Mouse (Mus musculus): Measurements from ENCODE around the gene Iqcm. TPM values are rescaled to one million over a fixed set of nuclear protein-coding genes. Genes with fewer than 3 reads are reported as not detected.

Iqcm gene
- polyA plus RNA-seq, 1 experiment from 2014 or later, result not detected

DNA sequence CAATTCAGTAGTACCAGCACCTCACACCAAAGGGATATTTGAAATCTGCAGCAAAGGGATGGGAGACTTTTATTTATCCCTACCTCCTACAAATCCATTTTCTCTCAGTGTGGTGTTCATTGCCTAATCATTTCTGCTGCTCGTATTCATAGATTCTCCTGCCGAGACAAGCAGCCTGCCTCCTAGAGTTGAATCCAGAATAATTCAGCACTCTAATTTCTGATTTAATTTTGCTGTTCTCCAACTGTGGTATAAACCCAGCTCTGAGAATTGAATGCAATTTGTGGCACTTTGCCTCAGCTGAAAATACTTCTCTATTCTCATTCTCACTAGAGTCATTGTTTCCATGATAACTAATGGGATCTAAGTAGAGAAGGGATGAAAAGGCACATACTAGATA, 386.8 kb downstream of the Iqcm start:
- no peak overlapping the region for H3K9ac ChIP-seq (ENCODE audit: low read depth, low read length)
- no peaks in the 10 kb centered on the region for H3K9me3 ChIP-seq (replicated peaks; ENCODE audit: low read length)
- 79% methylated on average over 2 of the region's 2 CpGs for WGBS
- H3K36me3 ChIP-seq (ENCODE audit: insufficient read depth, low read length), result no peaks in the 10 kb centered on the region
- no peak overlapping the region for H3K4me3 ChIP-seq (replicated peaks; ENCODE audit: low read depth, low read length)
- no peak for DNase-seq (ENCODE audit: low spot score)
- no peak overlapping the region for H3K27ac ChIP-seq
- H3K4me1 ChIP-seq (replicated peaks; ENCODE audit: insufficient read depth, low read length), result no peaks in the 10 kb centered on the region
- ATAC-seq (replicated peaks; ENCODE audit: low FRiP score, low read depth), result no peak
- no peaks in the 10 kb centered on the region for H3K27me3 ChIP-seq (ENCODE audit: insufficient read depth, low read length)
- H3K4me2 ChIP-seq (ENCODE audit: low read length), result no peak overlapping the region
- TF ChIP-seq CTCF (IDR thresholded peaks at IDR 0.05; ENCODE audit: low read depth), result no peak

- Histone ChIP-seq H3K4me1 (replicated peaks; ENCODE audit: insufficient read depth, low read length) (no peaks in the 10 kb centered on the region), H3K4me3 (replicated peaks; ENCODE audit: low read depth, low read length) (no peak overlapping the region), H3K9ac (ENCODE audit: low read depth, low read length) (no peak overlapping the region), H3K4me2 (ENCODE audit: low read length) (no peak overlapping the region), H3K9me3 (replicated peaks; ENCODE audit: low read length) (no peaks in the 10 kb centered on the region), H3K27ac (no peak overlapping the region), H3K36me3 (ENCODE audit: insufficient read depth, low read length) (no peaks in the 10 kb centered on the region), H3K27me3 (ENCODE audit: insufficient read depth, low read length) (no peaks in the 10 kb centered on the region)
- 71% methylated on average over 15 of the region's 15 CpGs for WGBS
- TF ChIP-seq CTCF (IDR thresholded peaks at IDR 0.05; ENCODE audit: low read depth), result no peak
- DNase-seq (ENCODE audit: low spot score) (no peak), ATAC-seq (replicated peaks; ENCODE audit: low FRiP score, low read depth) (no peak)
Measured at GRCm38 (mm10) chr8:75917603-75918344, 469.3 kb downstream of the Iqcm start.

DNA sequence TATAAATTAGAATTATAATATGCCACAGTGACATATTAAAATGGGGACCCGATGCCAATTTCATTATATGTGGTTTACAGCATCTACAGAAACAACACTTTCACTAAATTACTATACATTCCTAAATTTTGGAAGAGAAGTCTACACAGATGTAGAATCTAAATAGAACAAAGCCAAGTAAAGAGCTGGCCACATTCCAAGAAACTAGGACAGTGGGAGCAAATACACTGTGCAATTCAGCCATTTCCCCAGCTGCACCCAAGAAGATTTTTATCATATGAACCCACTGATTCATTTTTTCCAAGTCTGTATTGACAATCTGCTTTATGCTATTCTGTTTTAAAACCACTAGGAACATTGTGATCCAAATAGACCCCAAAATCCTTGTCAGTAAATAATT, 500.7 kb downstream of the Iqcm start:
- H3K27ac ChIP-seq, result no peak overlapping the region
- no peaks in the 10 kb centered on the region for H3K27me3 ChIP-seq (ENCODE audit: insufficient read depth, low read length)
- ATAC-seq (replicated peaks; ENCODE audit: low FRiP score, low read depth) (no peak), DNase-seq (ENCODE audit: low spot score) (no peak)
- TF ChIP-seq CTCF (IDR thresholded peaks at IDR 0.05; ENCODE audit: low read depth), result no peak
- H3K36me3 ChIP-seq (ENCODE audit: insufficient read depth, low read length), result no peaks in the 10 kb centered on the region
- H3K4me2 ChIP-seq (ENCODE audit: low read length), result no peak overlapping the region
- no peak overlapping the region for H3K9ac ChIP-seq (ENCODE audit: low read depth, low read length)
- H3K9me3 ChIP-seq (replicated peaks; ENCODE audit: low read length), result no peaks in the 10 kb centered on the region
- no peak overlapping the region for H3K4me3 ChIP-seq (replicated peaks; ENCODE audit: low read depth, low read length)
- 71% methylated on average over 1 of the region's 1 CpGs for WGBS
- no peaks in the 10 kb centered on the region for H3K4me1 ChIP-seq (replicated peaks; ENCODE audit: insufficient read depth, low read length)

GRCm38 (mm10) chr8:75956016-75956415, 507.5 kb downstream of the Iqcm start:
- ATAC-seq (replicated peaks; ENCODE audit: low FRiP score, low read depth), result no peak
- TF ChIP-seq CTCF (IDR thresholded peaks at IDR 0.05; ENCODE audit: low read depth), result no peak
- H3K27ac ChIP-seq, result no peak overlapping the region
- H3K9ac ChIP-seq (ENCODE audit: low read depth, low read length), result no peak overlapping the region
- H3K4me3 ChIP-seq (replicated peaks; ENCODE audit: low read depth, low read length), result no peak overlapping the region
- H3K36me3 ChIP-seq (ENCODE audit: insufficient read depth, low read length), result no peaks in the 10 kb centered on the region
- no peak for DNase-seq (ENCODE audit: low spot score)
- H3K27me3 ChIP-seq (ENCODE audit: insufficient read depth, low read length), result no peaks in the 10 kb centered on the region
- WGBS, result 84% methylated on average over 2 of the region's 2 CpGs
- H3K4me1 ChIP-seq (replicated peaks; ENCODE audit: insufficient read depth, low read length), result no peaks in the 10 kb centered on the region
- H3K4me2 ChIP-seq (ENCODE audit: low read length), result no peak overlapping the region
- no peaks in the 10 kb centered on the region for H3K9me3 ChIP-seq (replicated peaks; ENCODE audit: low read length)

DNA sequence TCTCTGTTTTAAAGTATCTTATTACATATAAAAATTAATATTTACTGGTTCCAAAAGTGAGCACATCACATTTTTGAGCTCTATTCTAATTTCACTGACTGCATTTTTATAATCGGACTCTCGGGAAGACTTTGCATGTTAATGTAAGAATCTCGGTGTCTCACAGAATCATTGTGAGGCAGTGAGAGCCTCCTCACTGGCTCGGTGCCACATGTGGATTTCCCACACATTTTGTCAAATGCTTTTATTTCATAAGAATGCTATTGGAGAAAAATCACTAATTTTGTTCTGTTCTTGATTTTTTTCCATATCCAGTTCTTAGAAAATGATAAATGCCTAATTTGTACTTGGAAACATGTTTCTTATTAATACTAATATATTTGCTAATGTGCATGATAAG, 570.0 kb downstream of the Iqcm start:
- no peaks in the 10 kb centered on the region for H3K36me3 ChIP-seq (ENCODE audit: insufficient read depth, low read length)
- no peak for ATAC-seq (replicated peaks; ENCODE audit: low FRiP score, low read depth)
- H3K27ac ChIP-seq, result no peak overlapping the region
- no peaks in the 10 kb centered on the region for H3K9me3 ChIP-seq (replicated peaks; ENCODE audit: low read length)
- no peaks in the 10 kb centered on the region for H3K27me3 ChIP-seq (ENCODE audit: insufficient read depth, low read length)
- no peak for DNase-seq (ENCODE audit: low spot score)
- no peaks in the 10 kb centered on the region for H3K4me1 ChIP-seq (replicated peaks; ENCODE audit: insufficient read depth, low read length)
- 84% methylated on average over 4 of the region's 4 CpGs for WGBS
- no peak overlapping the region for H3K4me2 ChIP-seq (ENCODE audit: low read length)
- no peak overlapping the region for H3K9ac ChIP-seq (ENCODE audit: low read depth, low read length)
- no peak for TF ChIP-seq CTCF (IDR thresholded peaks at IDR 0.05; ENCODE audit: low read depth)
- no peak overlapping the region for H3K4me3 ChIP-seq (replicated peaks; ENCODE audit: low read depth, low read length)

Other genes starting within 250 kb of the Iqcm start
- 1.4 and 1.5 TPM in 2 replicates for gene Rasd2, start 234.8 kb upstream of the Iqcm start, polyA plus RNA-seq (2015; fragmentation: Nextera tagmentation; extraction: Ambion mirVana)
- gene Gm10358, start 42.1 kb upstream of the Iqcm start, polyA plus RNA-seq (2015; fragmentation: Nextera tagmentation; extraction: Ambion mirVana), result 0.13 and 0.15 TPM in 2 replicates

Measured in kidney, postnatal 0 days (tissue).